Mouse (Mus musculus) liver, embryonic 14.5 days (tissue): ENCODE measurements around the gene Homer2. TPM values are rescaled to one million over a fixed set of nuclear protein-coding genes. Genes with fewer than 3 reads are reported as not detected.

Experiments
- ATAC-seq: fragments of 200-750 bp; cut with Nextera tagmentation; 2 replicates; pipeline ENCODE4 v1.8.0; 2017; ENCODE audit warnings: moderate number of reproducible peaks, mild to moderate bottlenecking, moderate library complexity; ENCODE audit not compliant: insufficient read depth
- DNase-seq, 3 experiments: peaks; one replicate each; pipeline ENCODE4 v3.0.0-alpha.2; 2012 to 2013; ENCODE audit warnings: low read depth in 3 of 3, low spot score in 3 of 3
- H3K27ac ChIP-seq: fragments of 300-500 bp; sonication (generic); 2 replicates; pipeline ENCODE4 v1.5.1; 2014; ENCODE audit warnings: moderate library complexity, mild to moderate bottlenecking, control low read depth, inconsistent platforms
- H3K27me3 ChIP-seq: fragments of 300-500 bp; sonication (generic); 2 replicates; pipeline ENCODE4 v1.6.1; 2014; ENCODE audit warnings: mild to moderate bottlenecking, low read length, moderate library complexity; ENCODE audit not compliant: control insufficient read depth, insufficient read depth
- H3K36me3 ChIP-seq: fragments of 300-500 bp; sonication (generic); replicated peaks from 2 replicates; pipeline ENCODE4 v1.6.1; 2014; ENCODE audit warnings: low read depth; ENCODE audit not compliant: control insufficient read depth, insufficient read depth
- H3K4me1 ChIP-seq, 2 experiments: fragments of 200-500 bp in 1 of 2; fragments of 300-500 bp in 1 of 2; sonication (generic) in 1 of 2; replicated peaks; 2 replicates each; pipeline ENCODE4 v1.6.1; 2012 to 2014; ENCODE audit warnings: antibody characterized with exemption in 1 of 2, inconsistent platforms in 1 of 2, low read length in 1 of 2; ENCODE audit not compliant: control insufficient read depth in 2 of 2, insufficient read depth in 2 of 2
- H3K4me2 ChIP-seq: fragments of 300-500 bp; sonication (generic); 2 replicates; pipeline ENCODE4 v1.6.1; 2014; ENCODE audit warnings: low read depth, mild to moderate bottlenecking, control low read depth, moderate library complexity
- H3K4me3 ChIP-seq, 2 experiments: fragments of 200-500 bp in 1 of 2; fragments of 300-500 bp in 1 of 2; sonication (generic) in 1 of 2; 2 replicates each; pipeline ENCODE4 v1.5.1; 2012 to 2014; ENCODE audit warnings: low read depth in 2 of 2, low read length in 2 of 2, mild to moderate bottlenecking in 2 of 2, control low read depth in 1 of 2, inconsistent platforms in 1 of 2, moderate library complexity in 1 of 2; ENCODE audit not compliant: insufficient read depth in 1 of 2
- H3K9ac ChIP-seq: fragments of 300-500 bp; sonication (generic); replicated peaks from 2 replicates; pipeline ENCODE4 v1.6.1; 2014; ENCODE audit warnings: mild to moderate bottlenecking, control low read depth, moderate library complexity
- H3K9me3 ChIP-seq: fragments of 300-500 bp; sonication (generic); 2 replicates; pipeline ENCODE4 v1.6.1; 2016; ENCODE audit warnings: low read length, mixed read lengths; ENCODE audit not compliant: control insufficient read depth
- CTCF ChIP-seq: IDR thresholded peaks from 2 replicates; pipeline ENCODE4 v1.5.1; 2016; ENCODE audit warnings: antibody characterized with exemption, low read depth, control low read depth
- EP300 ChIP-seq: IDR thresholded peaks from 2 replicates; pipeline ENCODE4 v1.6.1; 2016; ENCODE audit warnings: antibody characterized with exemption, low read depth
- WGBS: fragments of 180-500 bp; shearing (Covaris S2); extraction: QIAGEN DNeasy Blood & Tissue Kit; methylation state at CpG from one replicate; pipeline ENCODE4 v1.1.7; 2014; ENCODE audit not compliant: insufficient replicate concordance; 5-methylcytosine and 5-hydroxymethylcytosine counted together
- polyA plus RNA-seq, 2 experiments: library from polyadenylated mRNA; depleted of rRNA in 1 of 2; stranded (reverse) in 1 of 2; unstranded in 1 of 2; fragments of >200 nt; fragmentation: Nextera tagmentation in 1 of 2; extraction: Ambion mirVana in 1 of 2; gene quantifications; 2 replicates each; pipeline versions ENCODE4 v1.2.1 to v1.2.3; 2012 to 2014

Gene Homer2
- polyA plus RNA-seq, 2 experiments = 2.6 to 2.8 TPM

- TF ChIP-seq EP300 = no peak
- TF ChIP-seq CTCF = no peak
- no peak for ATAC-seq
- WGBS = 52% methylated on average over 9 of the region's 9 CpGs
- Histone ChIP-seq H3K4me1 (peaks cover 0 to 9% of the 10 kb centered on the region in 2 experiments; a peak in 1 of 4 replicates), H3K27me3 (no peaks in the 10 kb centered on the region), H3K27ac (no peak overlapping the region), H3K9me3 (no peaks in the 10 kb centered on the region), H3K36me3 (no peaks in the 10 kb centered on the region), H3K4me2 (no peak overlapping the region), H3K4me3 (no peak overlapping the region), H3K9ac (no peak overlapping the region)
- no peak for DNase-seq
These were observed 28.1 kb upstream of the Homer2 start for GRCm38 (mm10) chr7:81735300-81736048.

DNA sequence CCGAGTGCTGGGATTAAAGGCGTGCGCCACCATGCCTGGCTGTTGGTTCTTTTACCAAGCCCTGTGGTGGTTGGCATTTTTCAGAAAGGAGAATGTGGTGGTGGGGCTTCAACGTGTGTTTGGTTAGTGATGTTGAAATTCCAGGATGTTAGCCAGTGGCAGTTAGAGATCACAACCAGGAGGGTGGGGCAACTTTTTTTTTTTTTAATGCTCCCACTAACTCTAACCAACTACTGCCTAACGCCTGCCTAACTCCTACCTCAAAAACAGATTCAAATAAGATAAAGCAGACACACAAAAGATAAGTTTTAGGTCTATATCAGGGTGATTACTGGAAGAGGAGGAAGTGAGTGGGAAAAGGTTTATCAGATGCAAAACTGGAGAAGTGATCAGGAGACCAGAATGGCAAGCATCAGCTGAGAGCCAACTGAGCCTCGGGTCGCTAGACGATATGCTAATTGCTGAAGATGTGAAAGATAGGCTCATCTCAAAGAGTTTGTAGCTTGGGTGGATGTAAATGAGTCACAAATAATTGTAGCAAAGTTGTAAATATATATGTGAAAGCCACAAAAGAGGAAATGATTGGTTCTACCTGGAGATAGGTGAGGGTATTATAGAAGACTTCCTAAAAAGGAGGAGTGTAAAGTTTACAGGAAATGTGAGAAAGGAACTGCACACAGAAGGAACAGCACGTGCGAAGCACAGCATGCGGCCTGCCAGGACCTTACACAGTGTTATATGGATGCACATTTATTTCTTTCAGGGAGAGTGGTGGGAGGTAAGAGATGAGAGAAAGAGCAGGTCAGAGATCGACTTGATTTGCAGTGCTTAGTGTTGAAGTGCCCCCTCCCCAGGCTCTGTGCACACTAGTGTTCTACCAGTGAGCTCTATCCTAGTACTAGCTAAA, 25.1 kb upstream of the Homer2 start:
- TF ChIP-seq EP300 (no peak), CTCF (no peak)
- Histone ChIP-seq H3K27me3 (no peaks in the 10 kb centered on the region), H3K9me3 (no peaks in the 10 kb centered on the region), H3K4me2 (no peak overlapping the region), H3K4me3 (no peak overlapping the region), H3K4me1 (peaks cover 0 to 10% of the 10 kb centered on the region in 2 experiments; a peak in 3 of 4 replicates), H3K9ac (no peak overlapping the region), H3K27ac (no peak overlapping the region), H3K36me3 (no peaks in the 10 kb centered on the region)
- WGBS = 55% methylated on average over 12 of the region's 12 CpGs
- DNase-seq (no peak), ATAC-seq (no peak)

- Histone ChIP-seq H3K9me3 (no peaks in the 10 kb centered on the region), H3K27me3 (no peaks in the 10 kb centered on the region), H3K9ac (no peak overlapping the region), H3K36me3 (no peaks in the 10 kb centered on the region), H3K4me2 (no peak overlapping the region), H3K27ac (no peak overlapping the region), H3K4me3 (no peak overlapping the region), H3K4me1 (peaks cover 1 to 14% of the 10 kb centered on the region in 2 experiments)
- no peak for DNase-seq
- WGBS = 70% methylated on average over 6 of the region's 6 CpGs
- no peak for ATAC-seq
- no peak for TF ChIP-seq EP300
- TF ChIP-seq CTCF = no peak
These were observed 23.9 kb upstream of the Homer2 start for GRCm38 (mm10) chr7:81731181-81731651.

GRCm38 (mm10) chr7:81729787-81730186, 22.5 kb upstream of the Homer2 start:
- no peak for ATAC-seq
- WGBS = 23% methylated on average over 9 of the region's 9 CpGs

GRCm38 (mm10) chr7:81727716-81728115, 20.4 kb upstream of the Homer2 start:
- Histone ChIP-seq H3K9ac (no peak overlapping the region), H3K4me3 (no peak overlapping the region), H3K4me2 (no peak overlapping the region), H3K9me3 (no peaks in the 10 kb centered on the region), H3K4me1 (peaks cover 3 to 22% of the 10 kb centered on the region in 2 experiments), H3K36me3 (no peaks in the 10 kb centered on the region), H3K27ac (no peak overlapping the region), H3K27me3 (no peaks in the 10 kb centered on the region)
- no peak for DNase-seq
- TF ChIP-seq CTCF (no peak), EP300 (no peak)
- ATAC-seq = no peak
- 60% methylated on average over 9 of the region's 9 CpGs for WGBS

More at GRCm38 (mm10) chr7:81729787-81730186, 22.5 kb upstream of the Homer2 start:
- TF ChIP-seq CTCF = no peak
- no peak for TF ChIP-seq EP300
- H3K4me1 ChIP-seq = peaks cover 3 to 22% of the 10 kb centered on the region in 2 experiments
- H3K9ac ChIP-seq = no peak overlapping the region
- H3K4me3 ChIP-seq = no peak overlapping the region
- H3K9me3 ChIP-seq = no peaks in the 10 kb centered on the region
- H3K27ac ChIP-seq = no peak overlapping the region
- no peak for DNase-seq
- peak overlapping the region; percentile 29 for H3K4me2 ChIP-seq
- no peaks in the 10 kb centered on the region for H3K27me3 ChIP-seq
- no peaks in the 10 kb centered on the region for H3K36me3 ChIP-seq
